Mouse (Mus musculus) gastrocnemius, postnatal 14 days (tissue): Measurements from ENCODE around the gene Cct3. TPM values are rescaled to one million over a fixed set of nuclear protein-coding genes. Genes with fewer than 3 reads are reported as not detected.
"Not testable (repeated sequence)": the region's sequence is repeated elsewhere in the genome, so short reads cannot be mapped to it uniquely, and the experiment has no call there.

Source experiments
- DNase-seq: peaks from one replicate; pipeline ENCODE4 v3.0.0; 2021; ENCODE audit warnings: mixed read lengths
- intact Hi-C: fragments of 180-260 bp; cut with DNase I; formaldehyde crosslinking; loops from one replicate; pipeline ENCODE4 v1.15.1; 2025; ENCODE audit warnings: low total_unique reads
- total RNA-seq, 2 experiments: library from RNA; stranded (reverse); gene quantifications; 2 replicates each; pipeline ENCODE4 v1.2.3; 2021

Gene Cct3
- total RNA-seq, 2 experiments from 2014 or later, result 132 to 151 TPM

- intact Hi-C loops, DNase-seq: not testable (repeated sequence)
These were observed 11.4 kb upstream of the Cct3 start for GRCm38 (mm10) chr3:88285565-88285895.

- intact Hi-C loops, result no loop called here
These were observed 9.8 kb upstream of the Cct3 start, which contains the start of gene Gm38392 for GRCm38 (mm10) chr3:88287110-88287509. Gm38392 (minus strand) TSS chr3:88287210.

GRCm38 (mm10) chr3:88288133-88288713 lies 8.7 kb upstream of the Cct3 start:
- DNase-seq, intact Hi-C loops: not testable (repeated sequence)

More at GRCm38 (mm10) chr3:88287110-88287509, 9.8 kb upstream of the Cct3 start, which contains the start of gene Gm38392:
- DNase-seq, result no peak

- DNase-seq, result peak; percentile 8
- intact Hi-C loops, result no loop called here
These were observed 4.9 kb upstream of the Cct3 start for GRCm38 (mm10) chr3:88291970-88292369.

GRCm38 (mm10) chr3:88295272-88295671 lies 1.6 kb upstream of the Cct3 start:
- DNase-seq, result not testable (repeated sequence)

GRCm38 (mm10) chr3:88296110-88296560 lies 781 bp upstream of the Cct3 start:
- intact Hi-C loops, result no loop called here
- DNase-seq, result peak; percentile 7

More at GRCm38 (mm10) chr3:88295272-88295671, 1.6 kb upstream of the Cct3 start:
- intact Hi-C loops, result not testable (repeated sequence)

GRCm38 (mm10) chr3:88297321-88297851 lies 470 bp downstream of the Cct3 start:
- no peak for DNase-seq
- intact Hi-C loops, result no loop called here

GRCm38 (mm10) chr3:88299172-88299571 lies 2.3 kb downstream of the Cct3 start:
- DNase-seq, result no peak
- intact Hi-C loops, result no loop called here

- intact Hi-C loops, result no loop called here
- DNase-seq, result peak; percentile 63
These were observed 28.1 kb downstream of the Cct3 start, which contains the start of gene Glmp for GRCm38 (mm10) chr3:88324951-88325405. Glmp (plus strand) TSS chr3:88325023.

GRCm38 (mm10) chr3:88328956-88329355 lies 32.0 kb downstream of the Cct3 start:
- DNase-seq, result no peak
- intact Hi-C loops, result no loop called here

GRCm38 (mm10) chr3:88331282-88331681 lies 34.4 kb downstream of the Cct3 start:
- DNase-seq, result no peak
- intact Hi-C loops, result no loop called here

- no peak for DNase-seq
- intact Hi-C loops, result no loop called here
These were observed 37.2 kb downstream of the Cct3 start for GRCm38 (mm10) chr3:88334029-88334658.

- intact Hi-C loops, result no loop called here
- DNase-seq, result no peak
These were observed 38.1 kb downstream of the Cct3 start for GRCm38 (mm10) chr3:88334902-88335435.

GRCm38 (mm10) chr3:88335436-88336053 lies 38.6 kb downstream of the Cct3 start:
- intact Hi-C loops, result no loop called here
- DNase-seq, result no peak

- DNase-seq, result peak; percentile 95
- intact Hi-C loops, result no loop called here
These were observed 39.4 kb downstream of the Cct3 start, which contains the start of the genes Tmem79 and Smg5 for GRCm38 (mm10) chr3:88336058-88337013. Tmem79 (minus strand) TSS chr3:88336148. Smg5 (plus strand) TSS chr3:88336260.

GRCm38 (mm10) chr3:88337367-88338020 lies 40.6 kb downstream of the Cct3 start:
- DNase-seq, result no peak
- intact Hi-C loops, result no loop called here

- no peak for DNase-seq
- intact Hi-C loops, result no loop called here
These were observed 41.4 kb downstream of the Cct3 start for GRCm38 (mm10) chr3:88338316-88338715.

- intact Hi-C loops, result no loop called here
- no peak for DNase-seq
These were observed 42.1 kb downstream of the Cct3 start for GRCm38 (mm10) chr3:88339006-88339405.
